Mouse (Mus musculus) cerebellum, postnatal 36 days (tissue): ENCODE results near the gene Olfr1278.
"Not testable (repeated sequence)": the region's sequence is repeated elsewhere in the genome, so short reads cannot be mapped to it uniquely, and the experiment has no call there.

Experiments
- DNase-seq, 2 experiments: peaks; one replicate each; pipeline ENCODE4 v3.0.0; 2021 to 2022; ENCODE audit warnings: mixed read lengths in 2 of 2

Olfr1278 gene

GRCm38 (mm10) chr2:111289836-111290235 is at the start of gene Olfr1278:
Gene Olfr1278, plus strand, starts transcription at chr2:111290136.
- no peak for DNase-seq

DNA sequence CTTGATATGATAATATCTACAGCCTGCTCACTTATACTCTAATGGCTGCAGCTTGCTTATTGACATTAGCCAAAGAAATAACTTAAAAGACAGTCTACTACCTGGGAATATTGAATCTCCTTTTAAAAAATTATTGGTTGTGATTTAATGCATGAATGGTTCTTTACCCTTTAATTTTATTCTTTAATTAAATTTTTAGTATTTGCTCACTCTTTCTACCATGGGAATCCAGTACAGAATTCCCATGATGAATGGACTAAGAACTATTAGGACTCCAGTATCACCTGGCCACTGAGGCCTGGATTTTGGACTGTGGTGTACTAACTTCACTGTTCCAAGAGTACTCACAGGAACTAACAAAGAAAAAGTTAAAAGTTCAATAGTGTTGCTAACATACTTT is 35.7 kb upstream of the Olfr1278 start, which contains the start of gene Olfr1276:
Gene Olfr1276, plus strand, starts transcription at position 301 of the 400 bp plus-strand sequence.
- no peak for DNase-seq

GRCm38 (mm10) chr2:111274006-111274405 is 15.9 kb upstream of the Olfr1278 start, which contains the start of gene Olfr1277:
Gene Olfr1277, minus strand, starts transcription at chr2:111274106.
- no peak for DNase-seq

DNA sequence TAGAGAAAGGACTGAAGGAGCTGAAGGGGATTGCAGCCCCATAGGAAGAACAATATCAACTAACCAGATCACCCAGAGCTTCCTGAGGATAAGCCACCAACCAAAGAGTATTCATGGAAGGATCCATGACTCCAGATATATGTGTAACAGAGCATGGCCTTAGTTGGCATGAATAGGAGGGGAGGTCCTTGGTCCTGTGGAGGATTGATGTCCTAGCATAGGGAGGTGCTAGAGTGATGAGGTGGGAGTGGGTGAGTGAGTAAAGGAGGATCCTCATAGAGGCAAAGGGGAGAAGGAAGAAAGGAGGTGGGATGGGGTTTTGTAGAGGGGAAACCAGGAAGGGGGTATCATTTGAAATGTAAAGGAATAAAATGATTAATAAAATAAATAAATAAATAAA is 8.6 kb downstream of the Olfr1278 start:
- DNase-seq = no peak

DNA sequence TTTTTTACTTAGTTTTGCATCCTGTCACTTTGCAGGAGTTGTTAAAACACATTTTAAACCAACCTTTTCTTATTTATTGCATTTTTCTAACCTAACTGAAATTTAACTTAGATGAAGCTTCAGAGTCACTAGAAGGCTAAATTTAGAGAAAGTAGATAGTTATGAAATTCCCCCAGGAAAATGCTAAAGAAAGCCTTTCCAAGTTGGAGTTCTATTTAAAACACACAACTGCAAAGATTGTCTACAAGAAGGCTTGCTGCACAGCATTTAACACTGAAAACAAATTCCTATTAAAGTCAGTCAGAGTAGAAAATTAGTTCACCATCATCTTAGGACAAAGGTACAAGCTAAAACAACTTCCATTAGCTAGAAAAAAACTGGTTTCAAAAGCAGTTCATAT is 10.4 kb downstream of the Olfr1278 start, which contains the start of gene Olfr1279:
Gene Olfr1279, plus strand, starts transcription at position 262 of the 400 bp plus-strand sequence.
- DNase-seq = no peak

GRCm38 (mm10) chr2:111313717-111314116 is 23.8 kb downstream of the Olfr1278 start, which contains the start of gene Olfr1280:
Gene Olfr1280, plus strand, starts transcription at chr2:111314017.
- no peak for DNase-seq

- DNase-seq = no peak
These were observed 36.3 kb downstream of the Olfr1278 start, which contains the start of gene Olfr1281 for GRCm38 (mm10) chr2:111326220-111326619. Gene Olfr1281, plus strand, starts transcription at chr2:111326520.

DNA sequence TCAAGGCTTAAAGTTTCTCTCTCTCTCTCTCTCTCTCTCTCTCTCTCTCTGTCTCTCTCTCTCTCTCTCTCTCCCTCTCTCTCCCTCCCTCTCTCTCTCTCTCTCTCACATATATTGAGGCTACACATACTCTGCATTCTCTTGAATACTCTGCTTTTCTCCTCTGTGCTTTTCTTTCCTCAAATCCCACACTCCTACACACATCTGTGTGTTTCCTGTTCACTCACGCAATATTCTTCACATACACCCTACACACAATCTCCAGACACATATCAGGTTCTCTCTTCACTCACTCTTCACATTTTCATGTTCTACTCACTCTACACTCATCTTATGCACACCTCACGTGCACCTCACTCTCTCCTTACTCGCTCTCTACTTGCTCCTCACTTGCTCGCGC is 43.8 kb downstream of the Olfr1278 start:
- not testable (repeated sequence) for DNase-seq

- DNase-seq = no peak
These were observed 46.0 kb downstream of the Olfr1278 start, which contains the start of gene Olfr1282 for GRCm38 (mm10) chr2:111335976-111336375. Gene Olfr1282, minus strand, starts transcription at chr2:111336076.
